Mouse (Mus musculus) left cerebral cortex, adult 2 months (tissue): ENCODE data around the gene Teddm3. TPM values are rescaled to one million over a fixed set of nuclear protein-coding genes. Genes with fewer than 3 reads are reported as not detected.
"Not testable (repeated sequence)": the region's sequence is repeated elsewhere in the genome, so short reads cannot be mapped to it uniquely, and the experiment has no call there.

ENCODE experiments used
- DNase-seq, 2 experiments: peaks; one replicate each; pipeline ENCODE4 v3.0.0; 2021 to 2022; ENCODE audit warnings: low spot score in 2 of 2, mixed read lengths in 1 of 2; ENCODE audit errors: extremely low spot score in 1 of 2
- H3K27ac ChIP-seq: fragments of 200-600 bp; 2 replicates; pipeline ENCODE4 v1.8.1; 2022
- H3K4me3 ChIP-seq: fragments of 200-600 bp; 2 replicates; pipeline ENCODE4 v1.8.1; 2022
- CTCF ChIP-seq: fragments of 200-600 bp; IDR thresholded peaks from 2 replicates; pipeline ENCODE4 v1.8.1; 2022; ENCODE audit warnings: antibody characterized with exemption, mild to moderate bottlenecking, moderate library complexity
- intact Hi-C: fragments of 180-260 bp; cut with DNase I; formaldehyde crosslinking; loops from one replicate; pipeline ENCODE4 v1.15.1; 2025
- long read RNA-seq, 2 experiments: library from polyadenylated mRNA; stranded (forward); transcript quantifications; one replicate each; pipeline ENCODE4 v2.0.0; 2021; ENCODE audit warnings: borderline mapping rate in 2 of 2
- total RNA-seq, 2 experiments: library from RNA; stranded (reverse); gene quantifications; 2 replicates each; pipeline ENCODE4 v1.2.3; 2021

Gene Teddm3
- total RNA-seq: 1 to 10 TPM; 1.1 to 1.4 TPM
- long read RNA-seq, experiment 1: 0 reads
- long read RNA-seq, experiment 2: 0 reads

DNA sequence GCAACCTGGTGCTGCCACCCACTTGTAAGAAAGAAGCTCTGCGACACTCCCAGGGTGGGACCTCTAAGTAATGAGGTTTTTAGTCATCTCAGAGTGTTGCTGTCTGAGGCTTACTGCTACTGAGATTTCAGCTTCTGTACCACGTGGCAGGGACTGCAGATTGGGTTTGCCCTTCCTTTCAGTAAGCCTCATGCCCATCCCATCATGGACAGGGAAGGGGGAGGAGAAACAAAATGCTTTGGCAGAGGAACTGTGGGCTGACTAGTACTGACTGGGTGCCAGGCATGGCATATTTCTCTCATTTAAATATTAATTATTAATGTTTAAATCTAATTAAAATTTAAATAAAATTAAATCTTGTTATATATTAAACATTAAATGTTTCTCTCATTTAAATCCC lies at the start of gene Teddm3:
Gene Teddm3 (minus strand): TSS at position 101 of the 400 bp plus-strand sequence.
- H3K4me3 ChIP-seq, DNase-seq, intact Hi-C loops, H3K27ac ChIP-seq: not testable (repeated sequence)

DNA sequence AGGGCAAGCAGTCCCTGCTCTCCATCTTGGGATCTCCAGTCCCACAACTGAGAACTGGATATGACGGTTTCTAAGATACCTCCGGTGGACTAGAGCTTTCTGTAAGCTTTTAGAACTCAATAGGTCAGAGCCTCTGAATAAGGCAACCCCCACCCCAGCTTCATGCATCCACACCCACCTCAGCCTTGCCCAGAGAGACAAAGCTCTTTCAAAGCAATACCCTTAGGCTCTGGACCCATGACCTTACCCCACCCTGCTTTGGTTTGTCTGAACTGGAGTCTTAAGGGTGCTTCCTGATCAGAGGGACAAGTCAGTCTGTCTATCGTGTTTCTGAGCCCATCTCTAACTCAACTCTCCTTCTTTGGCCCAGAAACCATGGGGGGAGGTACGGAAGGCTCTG lies 48.9 kb upstream of the Teddm3 start:
- TF ChIP-seq CTCF: no peak
- intact Hi-C loops: no loop called here
- Histone ChIP-seq H3K27ac (no peak overlapping the region), H3K4me3 (no peak overlapping the region)
- no peak for DNase-seq

- intact Hi-C loops: loop anchor here (10.0 kb wide), 2 partner anchors 395 to 705 kb away; partner anchors contain the start of gene Eif2b5
- TF ChIP-seq CTCF: no peak
- Histone ChIP-seq H3K27ac (no peak overlapping the region), H3K4me3 (no peak overlapping the region)
- no peak for DNase-seq
Measured at GRCm38 (mm10) chr16:21199426-21199825, 45.6 kb upstream of the Teddm3 start.

DNA sequence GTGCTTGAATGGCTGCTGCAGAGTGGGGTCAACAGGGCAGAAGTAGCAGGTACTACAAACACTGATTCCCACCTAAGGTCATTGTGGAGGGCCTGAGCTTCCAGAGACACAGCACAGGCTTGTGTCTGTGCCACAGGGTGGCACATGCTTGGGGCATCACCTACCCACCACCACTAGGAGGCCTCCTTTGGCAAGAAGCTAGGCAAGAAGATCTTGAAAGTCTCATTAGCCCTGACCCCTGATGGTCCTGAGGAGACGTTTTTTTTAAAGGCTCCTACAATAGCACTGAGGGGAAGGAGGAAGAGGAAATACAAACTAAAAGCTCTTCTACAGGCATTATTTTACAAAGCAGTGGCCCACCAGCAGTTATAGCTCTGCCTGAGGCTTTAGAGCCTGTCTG lies 44.7 kb upstream of the Teddm3 start:
- Histone ChIP-seq H3K27ac (no peak overlapping the region), H3K4me3 (no peak overlapping the region)
- intact Hi-C loops: loop anchor here (10.0 kb wide), 2 partner anchors 394 to 704 kb away; partner anchors contain the start of gene Eif2b5
- TF ChIP-seq CTCF: peak; percentile 43
- DNase-seq: no peak

DNA sequence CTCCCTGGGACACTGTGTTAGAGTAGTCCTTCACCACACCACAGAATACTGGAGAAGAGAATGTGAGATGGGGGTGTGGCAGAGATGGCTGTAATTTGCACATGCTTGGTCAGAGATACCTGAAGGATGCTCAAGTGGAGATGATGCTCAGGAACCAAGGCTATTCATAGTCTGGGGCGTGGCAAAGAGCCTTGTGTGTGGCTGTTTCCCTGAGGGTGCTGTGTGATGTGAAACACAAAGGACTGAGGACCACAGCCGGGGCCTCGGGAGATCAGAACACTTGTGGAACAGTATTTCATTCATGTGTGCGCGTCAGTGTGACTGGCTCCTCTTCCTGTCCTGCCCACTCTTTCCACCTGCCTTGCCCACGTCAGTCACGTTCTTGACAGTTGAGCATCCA lies 44.2 kb upstream of the Teddm3 start:
- no peak for TF ChIP-seq CTCF
- Histone ChIP-seq H3K27ac (no peak overlapping the region), H3K4me3 (no peak overlapping the region)
- no peak for DNase-seq
- intact Hi-C loops: loop anchor here (10.0 kb wide), 2 partner anchors 393 to 703 kb away; partner anchors contain the start of gene Eif2b5

DNA sequence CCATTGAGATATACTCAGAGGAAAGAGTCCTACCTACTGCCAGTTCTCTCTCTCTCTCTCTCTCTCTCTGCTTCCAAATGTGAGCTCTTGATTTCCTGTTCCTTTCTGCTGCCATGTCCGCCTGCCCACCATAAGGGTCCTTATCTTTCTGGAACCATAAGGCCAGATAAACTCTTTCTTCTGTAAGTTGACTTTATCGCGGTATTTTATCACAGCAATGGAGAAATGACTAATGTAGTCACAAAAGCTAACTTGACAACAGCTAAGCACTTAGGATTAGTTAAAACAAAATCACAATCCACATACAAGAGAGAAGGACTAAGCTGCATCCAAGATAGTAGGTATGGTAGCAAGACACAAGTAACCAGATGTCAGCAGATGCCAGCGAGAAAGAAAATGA lies 43.7 kb upstream of the Teddm3 start:
- no peak for DNase-seq

GRCm38 (mm10) chr16:21196576-21196975 lies 42.8 kb upstream of the Teddm3 start:
- no peak for TF ChIP-seq CTCF
- H3K27ac ChIP-seq: no peak overlapping the region
- intact Hi-C loops: loop anchor here (10.0 kb wide), 2 partner anchors 392 to 702 kb away; partner anchors contain the start of gene Eif2b5
- H3K4me3 ChIP-seq: no peak overlapping the region
- DNase-seq: no peak

More for the DNA sequence above, 43.7 kb upstream of the Teddm3 start:
- intact Hi-C loops: loop anchor here (10.0 kb wide), 2 partner anchors 393 to 703 kb away; partner anchors contain the start of gene Eif2b5
- Histone ChIP-seq H3K4me3 (no peak overlapping the region), H3K27ac (no peak overlapping the region)
- no peak for TF ChIP-seq CTCF

DNA sequence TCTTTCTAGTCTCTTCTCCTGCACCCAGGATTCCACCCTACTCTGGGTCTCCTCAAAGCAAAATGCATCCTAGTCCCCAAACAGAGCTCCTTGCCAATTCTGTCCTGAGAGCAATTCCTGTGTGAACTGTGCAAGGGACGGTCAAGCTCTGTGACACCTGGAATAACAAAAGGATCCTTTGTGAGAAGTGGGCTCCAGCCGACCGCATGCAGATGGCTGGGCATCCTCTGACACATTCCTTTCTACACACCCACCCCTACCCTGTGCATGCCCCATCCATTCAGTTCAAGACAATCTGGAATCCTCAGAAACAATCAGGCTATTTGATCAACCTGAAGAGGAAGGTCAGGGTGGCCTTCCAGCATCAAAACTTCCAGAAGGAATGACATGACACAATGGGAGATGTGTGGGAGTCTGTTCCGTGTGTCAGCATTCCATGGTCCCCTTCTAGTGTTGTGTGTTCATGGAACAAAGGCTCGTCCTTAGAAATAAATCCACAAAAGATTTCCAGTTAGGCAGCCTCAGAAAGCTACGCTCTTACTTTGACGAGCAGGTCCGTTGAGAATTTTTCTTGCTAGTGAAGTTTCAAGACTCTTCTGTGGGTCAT lies 41.6 kb upstream of the Teddm3 start:
- H3K4me3 ChIP-seq: no peak overlapping the region
- no peak for DNase-seq
- no peak for TF ChIP-seq CTCF
- no peak overlapping the region for H3K27ac ChIP-seq
- intact Hi-C loops: loop anchor here (10.0 kb wide), 2 partner anchors 391 to 701 kb away; partner anchors contain the start of gene Eif2b5

GRCm38 (mm10) chr16:21194182-21194581 lies 40.4 kb upstream of the Teddm3 start:
- DNase-seq: no peak

GRCm38 (mm10) chr16:21192509-21193354 lies 38.9 kb upstream of the Teddm3 start:
- TF ChIP-seq CTCF: peak; percentile 96
- Histone ChIP-seq H3K4me3 (no peak overlapping the region), H3K27ac (no peak overlapping the region)
- intact Hi-C loops: loop anchor here (1.0 to 10.0 kb wide), 5 partner anchors 283 to 698 kb away; partner anchors contain the start of genes Clcn2, Eif2b5 and Polr2h
- DNase-seq: peak in 1 of 2 experiments; percentile 48

More at GRCm38 (mm10) chr16:21194182-21194581, 40.4 kb upstream of the Teddm3 start:
- intact Hi-C loops: loop anchor here (5.0 to 10.0 kb wide), 4 partner anchors 389 to 699 kb away; partner anchors contain the start of genes Clcn2, Eif2b5 and Polr2h
- no peak overlapping the region for H3K4me3 ChIP-seq
- no peak overlapping the region for H3K27ac ChIP-seq
- TF ChIP-seq CTCF: no peak

DNA sequence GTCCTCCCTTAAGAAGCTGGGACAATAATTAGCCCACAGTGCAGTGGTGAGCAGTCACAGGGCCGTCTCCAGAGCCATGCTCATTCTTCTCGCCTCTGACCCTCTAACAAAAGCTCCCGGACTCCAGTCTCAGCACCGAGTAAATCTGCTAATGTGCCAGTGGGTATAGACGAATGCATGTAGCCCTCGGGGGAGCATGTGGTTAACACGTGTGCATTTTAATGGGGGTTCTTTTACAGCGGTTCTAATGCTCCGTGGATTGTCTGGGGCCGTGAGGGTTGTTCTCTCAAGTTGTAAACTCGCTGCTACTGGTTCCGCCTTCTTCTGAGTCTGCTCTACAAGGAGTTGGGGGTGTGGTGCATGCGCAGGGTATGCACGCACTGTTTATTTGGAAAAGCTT lies 37.8 kb upstream of the Teddm3 start:
- H3K4me3 ChIP-seq: no peak overlapping the region
- H3K27ac ChIP-seq: no peak overlapping the region
- TF ChIP-seq CTCF: no peak
- no peak for DNase-seq
- intact Hi-C loops: loop anchor here (5.0 to 10.0 kb wide), 4 partner anchors 387 to 697 kb away; partner anchors contain the start of genes Clcn2, Eif2b5 and Polr2h

DNA sequence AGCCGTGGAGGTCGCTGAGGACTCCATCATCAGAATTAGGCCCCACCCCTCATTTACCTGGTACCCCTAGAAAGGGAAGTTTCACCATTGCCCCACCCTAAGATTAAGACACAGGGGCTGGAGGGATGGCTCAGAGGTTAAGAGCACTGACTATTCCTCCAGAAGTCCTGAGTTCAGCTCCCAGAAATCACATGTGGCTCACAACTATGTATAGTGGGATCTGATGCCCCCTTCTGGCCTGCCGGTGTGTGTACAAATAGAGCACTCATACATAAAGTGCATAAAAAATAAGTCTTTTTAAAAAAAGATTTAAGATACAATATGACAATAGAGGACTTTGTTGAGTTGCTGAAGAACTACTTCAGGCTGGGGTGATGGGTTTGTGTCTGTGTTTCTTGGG lies 34.5 kb upstream of the Teddm3 start:
- intact Hi-C loops: no loop called here
- Histone ChIP-seq H3K27ac (peak overlapping the region; percentile 94), H3K4me3 (no peak overlapping the region)
- peak; percentile 52 for TF ChIP-seq CTCF
- no peak for DNase-seq
